Mouse (Mus musculus): Measurements from ENCODE around the gene Trmt1. TPM values are rescaled to one million over a fixed set of nuclear protein-coding genes. Genes with fewer than 3 reads are reported as not detected.

Trmt1 gene
- polyA plus RNA-seq, 1 experiment from 2014 or later = 27.7 TPM

DNA sequence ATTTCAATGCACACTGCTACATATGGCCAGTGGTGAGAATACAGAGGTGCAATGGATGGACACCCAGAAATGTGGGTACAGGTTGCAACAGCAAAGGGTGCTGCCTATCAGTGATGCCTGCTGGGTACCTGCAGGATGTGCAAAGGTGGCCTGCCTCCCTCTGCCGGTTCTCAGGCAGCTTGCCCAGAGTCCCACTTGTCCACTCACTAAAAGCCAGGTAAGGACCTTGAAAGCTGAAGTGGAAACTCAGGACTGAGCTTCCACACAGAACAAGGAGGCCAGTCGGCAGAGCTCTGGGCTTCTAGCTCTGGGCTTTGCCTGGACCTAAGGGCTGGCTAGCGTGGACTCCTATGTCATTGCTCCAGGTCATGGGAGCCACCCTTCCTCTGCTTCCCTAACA lies 25.2 kb downstream of the Trmt1 start:
- Histone ChIP-seq H3K9ac (ENCODE audit: low read depth, low read length) (no peak overlapping the region), H3K4me1 (ENCODE audit: control insufficient read depth, low read depth, low read length) (peaks cover 41% of the 10 kb centered on the region), H3K27ac (ENCODE audit: low read length) (no peak overlapping the region), H3K27me3 (ENCODE audit: control insufficient read depth, insufficient read depth, low read depth, low read length) (peaks cover 26% of the 10 kb centered on the region), H3K36me3 (ENCODE audit: control insufficient read depth, insufficient read depth) (no peaks in the 10 kb centered on the region), H3K4me2 (ENCODE audit: low read depth, low read length) (no peak overlapping the region), H3K4me3 (ENCODE audit: low read depth, low read length) (no peak overlapping the region), H3K9me3 (replicated peaks; ENCODE audit: control insufficient read depth, low read length) (no peaks in the 10 kb centered on the region)
- 72% methylated on average over 3 of the region's 3 CpGs for WGBS (ENCODE audit: insufficient replicate concordance)
- ATAC-seq (ENCODE audit: low read depth) = no peak

DNA sequence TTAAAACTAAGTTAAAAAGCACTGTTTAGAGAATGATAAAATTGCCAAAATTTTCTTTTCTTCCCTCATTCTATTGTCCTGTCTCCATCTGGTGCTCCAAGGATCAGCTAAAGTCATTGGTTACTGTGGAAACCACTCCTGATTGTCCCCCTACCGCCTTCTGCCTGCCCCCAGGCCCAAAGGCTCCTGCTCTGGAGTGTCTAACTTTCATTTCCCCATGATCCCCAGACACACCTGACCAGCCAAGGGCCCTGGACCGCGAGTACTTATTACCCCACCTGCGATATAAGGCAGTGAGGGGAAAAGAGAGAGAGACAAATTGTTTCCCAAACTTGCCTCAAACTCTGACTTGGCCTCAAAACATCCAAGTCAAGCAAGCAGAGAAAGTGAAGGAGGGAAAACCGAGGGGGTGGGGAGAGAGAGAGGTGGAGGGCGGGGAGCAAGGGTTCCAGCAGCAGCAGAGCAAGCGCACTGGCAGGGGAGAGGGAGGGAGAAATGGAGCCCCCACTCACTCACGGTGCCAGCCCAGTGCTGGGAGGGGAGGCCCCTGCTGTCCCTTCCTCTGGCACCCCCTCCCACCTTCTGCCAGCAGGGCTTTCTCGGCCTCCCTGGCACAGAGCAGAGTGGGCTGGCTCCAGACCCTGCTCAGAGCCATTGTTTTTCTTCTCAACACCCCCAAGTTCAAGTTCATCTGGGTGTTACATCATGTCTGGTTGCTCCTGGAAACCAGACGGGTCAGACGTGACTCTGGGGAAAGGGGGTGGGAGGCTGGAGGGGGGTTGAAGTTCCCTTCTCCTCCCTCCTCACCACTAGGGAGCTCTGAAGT lies 26.0 kb downstream of the Trmt1 start:
- H3K27ac ChIP-seq (ENCODE audit: low read length) = peak overlapping the region; percentile 7; the same call in 1 of the 2 replicates
- peaks cover 18% of the 10 kb centered on the region for H3K27me3 ChIP-seq (ENCODE audit: control insufficient read depth, insufficient read depth, low read depth, low read length)
- ATAC-seq (ENCODE audit: low read depth) = no peak
- peak overlapping the region; percentile 16; the same call in 1 of the 2 replicates for H3K9ac ChIP-seq (ENCODE audit: low read depth, low read length)
- no peaks in the 10 kb centered on the region for H3K9me3 ChIP-seq (replicated peaks; ENCODE audit: control insufficient read depth, low read length)
- H3K36me3 ChIP-seq (ENCODE audit: control insufficient read depth, insufficient read depth) = no peaks in the 10 kb centered on the region
- peaks cover 33% of the 10 kb centered on the region for H3K4me1 ChIP-seq (ENCODE audit: control insufficient read depth, low read depth, low read length)
- no peak overlapping the region for H3K4me3 ChIP-seq (ENCODE audit: low read depth, low read length)
- H3K4me2 ChIP-seq (ENCODE audit: low read depth, low read length) = no peak overlapping the region
- WGBS (ENCODE audit: insufficient replicate concordance) = 44% methylated on average over 11 of the region's 11 CpGs

DNA sequence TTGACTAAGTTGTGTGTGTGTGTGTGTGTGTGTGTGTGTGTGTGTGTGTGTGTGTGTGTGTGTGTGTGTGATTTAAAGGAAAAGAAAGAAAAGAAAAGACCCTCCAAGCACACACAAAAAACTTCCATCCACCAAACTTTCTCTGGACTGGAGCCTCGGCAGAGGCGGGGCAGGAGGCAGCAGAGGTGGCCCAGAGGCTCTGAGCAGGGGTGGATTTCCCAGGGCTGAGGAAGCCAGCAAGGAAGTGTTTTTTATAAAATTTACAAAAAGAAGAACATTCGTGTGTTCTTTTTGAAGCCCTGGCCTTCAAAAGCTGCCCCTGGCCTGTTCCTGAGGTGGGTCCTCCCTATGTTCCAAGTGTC lies 26.6 kb downstream of the Trmt1 start:
- H3K27ac ChIP-seq (ENCODE audit: low read length) = no peak overlapping the region

DNA sequence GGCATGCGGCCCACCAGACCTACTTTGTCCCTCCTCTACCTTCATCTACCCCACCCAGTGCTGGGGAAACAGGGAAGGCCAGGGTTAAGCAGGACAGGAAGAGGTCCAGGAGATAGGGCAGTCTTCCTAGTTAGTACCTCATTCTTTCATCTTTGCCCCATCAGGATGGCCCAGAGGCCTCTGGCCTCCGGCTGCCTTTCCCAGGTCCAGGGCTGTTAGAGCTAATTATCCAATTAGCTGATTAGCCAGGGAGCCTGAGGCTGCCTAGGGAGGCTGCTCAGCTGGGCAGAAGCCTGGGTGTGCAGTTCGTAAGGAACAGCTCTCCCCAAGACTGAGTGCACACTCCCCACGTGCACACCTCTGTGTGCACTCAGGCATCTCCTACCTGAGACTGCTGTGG lies 27.3 kb downstream of the Trmt1 start:
- WGBS (ENCODE audit: insufficient replicate concordance) = 80% methylated on average over 4 of the region's 4 CpGs
- H3K9ac ChIP-seq (ENCODE audit: low read depth, low read length) = no peak overlapping the region
- no peaks in the 10 kb centered on the region for H3K9me3 ChIP-seq (replicated peaks; ENCODE audit: control insufficient read depth, low read length)
- no peak overlapping the region for H3K4me3 ChIP-seq (ENCODE audit: low read depth, low read length)
- no peaks in the 10 kb centered on the region for H3K36me3 ChIP-seq (ENCODE audit: control insufficient read depth, insufficient read depth)
- no peak overlapping the region for H3K27ac ChIP-seq (ENCODE audit: low read length)
- ATAC-seq (ENCODE audit: low read depth) = no peak
- H3K27me3 ChIP-seq (ENCODE audit: control insufficient read depth, insufficient read depth, low read depth, low read length) = peaks cover 6% of the 10 kb centered on the region; the same call in 1 of the 2 replicates
- H3K4me2 ChIP-seq (ENCODE audit: low read depth, low read length) = no peak overlapping the region
- H3K4me1 ChIP-seq (ENCODE audit: control insufficient read depth, low read depth, low read length) = peaks cover 20% of the 10 kb centered on the region

More for the DNA sequence above, 26.6 kb downstream of the Trmt1 start:
- Histone ChIP-seq H3K9me3 (replicated peaks; ENCODE audit: control insufficient read depth, low read length) (no peaks in the 10 kb centered on the region), H3K27me3 (ENCODE audit: control insufficient read depth, insufficient read depth, low read depth, low read length) (peaks cover 12% of the 10 kb centered on the region), H3K4me1 (ENCODE audit: control insufficient read depth, low read depth, low read length) (peaks cover 27% of the 10 kb centered on the region), H3K4me2 (ENCODE audit: low read depth, low read length) (no peak overlapping the region), H3K36me3 (ENCODE audit: control insufficient read depth, insufficient read depth) (no peaks in the 10 kb centered on the region), H3K9ac (ENCODE audit: low read depth, low read length) (no peak overlapping the region), H3K4me3 (ENCODE audit: low read depth, low read length) (no peak overlapping the region)
- 34% methylated on average over 3 of the region's 3 CpGs for WGBS (ENCODE audit: insufficient replicate concordance)
- no peak for ATAC-seq (ENCODE audit: low read depth)

DNA sequence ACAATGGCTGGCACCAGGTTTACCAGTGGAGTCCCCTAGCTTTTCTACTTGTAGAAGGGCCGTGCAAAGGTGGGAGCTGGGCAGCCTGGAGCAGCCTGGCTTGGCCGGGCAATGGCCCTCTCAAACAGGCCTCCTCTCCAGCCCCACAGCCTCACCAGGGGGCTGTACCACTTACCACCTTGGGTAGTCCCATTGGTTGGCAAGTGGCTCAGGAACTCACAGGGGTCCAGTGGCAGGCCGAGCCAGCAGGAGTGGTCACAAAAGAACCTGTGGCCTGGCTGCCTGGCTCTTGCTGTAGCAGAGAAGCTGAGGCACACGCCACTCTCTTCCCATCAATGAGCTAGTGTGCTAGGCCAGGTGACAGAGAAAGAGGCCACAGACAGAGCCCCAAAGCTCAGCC lies 28.1 kb downstream of the Trmt1 start:
- H3K9me3 ChIP-seq (replicated peaks; ENCODE audit: control insufficient read depth, low read length) = no peaks in the 10 kb centered on the region
- H3K4me2 ChIP-seq (ENCODE audit: low read depth, low read length) = no peak overlapping the region
- no peaks in the 10 kb centered on the region for H3K36me3 ChIP-seq (ENCODE audit: control insufficient read depth, insufficient read depth)
- ATAC-seq (ENCODE audit: low read depth) = no peak
- 0 out of 2 replicates have a peak, but pooled peaks cover 2% of the 10 kb centered on the region for H3K27me3 ChIP-seq (ENCODE audit: control insufficient read depth, insufficient read depth, low read depth, low read length)
- peaks cover 13% of the 10 kb centered on the region for H3K4me1 ChIP-seq (ENCODE audit: control insufficient read depth, low read depth, low read length)
- no peak overlapping the region for H3K27ac ChIP-seq (ENCODE audit: low read length)
- 60% methylated on average over 4 of the region's 4 CpGs for WGBS (ENCODE audit: insufficient replicate concordance)
- no peak overlapping the region for H3K9ac ChIP-seq (ENCODE audit: low read depth, low read length)
- no peak overlapping the region for H3K4me3 ChIP-seq (ENCODE audit: low read depth, low read length)

DNA sequence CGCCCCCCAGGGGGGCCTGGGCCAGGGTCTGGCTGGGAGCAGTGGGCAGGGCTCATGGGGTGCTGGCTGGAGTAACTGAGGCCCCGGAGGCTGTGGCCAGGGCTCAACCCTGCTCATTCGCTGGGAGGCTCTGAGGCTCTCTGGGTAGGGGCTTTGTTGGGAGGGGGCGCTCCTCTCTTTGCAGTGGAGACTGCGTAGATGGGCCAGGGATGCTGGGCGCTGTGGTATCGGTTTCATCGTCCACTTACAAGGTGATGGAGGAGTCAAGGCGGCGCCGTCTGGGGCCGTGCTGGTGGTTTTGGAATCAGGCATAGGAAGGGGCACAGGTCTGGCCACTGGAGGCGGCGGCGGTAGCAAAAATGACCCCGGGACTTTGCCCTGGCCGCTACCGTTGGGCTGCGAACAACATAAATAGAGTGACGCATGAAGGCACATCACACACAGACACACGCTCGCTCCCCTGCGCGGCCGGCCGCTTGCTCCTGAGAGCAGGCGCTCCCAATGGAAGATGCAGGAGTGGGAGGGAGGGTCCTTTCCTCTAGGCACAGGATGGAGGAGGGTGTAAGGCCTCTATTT lies 29.9 kb downstream of the Trmt1 start:
- peak overlapping the region; percentile 18 for H3K4me2 ChIP-seq (ENCODE audit: low read depth, low read length)
- 0 out of 2 replicates have a peak, but pooled peaks cover 2% of the 10 kb centered on the region for H3K27me3 ChIP-seq (ENCODE audit: control insufficient read depth, insufficient read depth, low read depth, low read length)
- H3K27ac ChIP-seq (ENCODE audit: low read length) = no peak overlapping the region
- H3K4me1 ChIP-seq (ENCODE audit: control insufficient read depth, low read depth, low read length) = peaks cover 11% of the 10 kb centered on the region
- H3K9ac ChIP-seq (ENCODE audit: low read depth, low read length) = peak overlapping the region; percentile 22; the same call in 1 of the 2 replicates
- WGBS (ENCODE audit: insufficient replicate concordance) = 74% methylated on average over 27 of the region's 27 CpGs
- peak overlapping the region; percentile 9; the same call in 1 of the 2 replicates for H3K4me3 ChIP-seq (ENCODE audit: low read depth, low read length)
- no peaks in the 10 kb centered on the region for H3K36me3 ChIP-seq (ENCODE audit: control insufficient read depth, insufficient read depth)
- ATAC-seq (ENCODE audit: low read depth) = peak; percentile 64
- no peaks in the 10 kb centered on the region for H3K9me3 ChIP-seq (replicated peaks; ENCODE audit: control insufficient read depth, low read length)

DNA sequence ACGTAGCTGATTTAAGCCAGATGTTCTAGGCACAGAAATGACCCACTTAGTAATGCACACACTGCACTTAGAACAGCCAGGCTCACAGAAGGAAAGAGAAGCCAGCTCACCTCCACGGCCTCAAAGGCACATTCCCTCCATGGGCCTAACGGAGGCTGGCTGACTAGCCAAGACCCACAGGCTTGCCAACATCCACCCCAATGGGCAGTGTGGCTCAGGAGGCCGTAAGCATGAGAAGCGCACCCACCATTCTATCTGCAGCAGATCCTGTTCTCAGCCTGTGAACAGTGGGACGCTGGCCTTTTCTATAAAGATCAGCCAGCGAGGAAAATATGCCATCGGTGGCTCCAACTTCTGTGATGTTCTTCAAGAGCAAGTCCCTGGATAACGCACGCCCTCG lies 30.7 kb downstream of the Trmt1 start:
- H3K9ac ChIP-seq (ENCODE audit: low read depth, low read length) = no peak overlapping the region
- H3K4me3 ChIP-seq (ENCODE audit: low read depth, low read length) = no peak overlapping the region
- no peaks in the 10 kb centered on the region for H3K9me3 ChIP-seq (replicated peaks; ENCODE audit: control insufficient read depth, low read length)
- no peak for ATAC-seq (ENCODE audit: low read depth)
- no peak overlapping the region for H3K27ac ChIP-seq (ENCODE audit: low read length)
- 88% methylated on average over 11 of the region's 11 CpGs for WGBS (ENCODE audit: insufficient replicate concordance)
- no peak overlapping the region for H3K4me2 ChIP-seq (ENCODE audit: low read depth, low read length)
- 0 out of 2 replicates have a peak, but pooled peaks cover 2% of the 10 kb centered on the region for H3K27me3 ChIP-seq (ENCODE audit: control insufficient read depth, insufficient read depth, low read depth, low read length)
- peaks cover 15% of the 10 kb centered on the region for H3K4me1 ChIP-seq (ENCODE audit: control insufficient read depth, low read depth, low read length)
- H3K36me3 ChIP-seq (ENCODE audit: control insufficient read depth, insufficient read depth) = no peaks in the 10 kb centered on the region

DNA sequence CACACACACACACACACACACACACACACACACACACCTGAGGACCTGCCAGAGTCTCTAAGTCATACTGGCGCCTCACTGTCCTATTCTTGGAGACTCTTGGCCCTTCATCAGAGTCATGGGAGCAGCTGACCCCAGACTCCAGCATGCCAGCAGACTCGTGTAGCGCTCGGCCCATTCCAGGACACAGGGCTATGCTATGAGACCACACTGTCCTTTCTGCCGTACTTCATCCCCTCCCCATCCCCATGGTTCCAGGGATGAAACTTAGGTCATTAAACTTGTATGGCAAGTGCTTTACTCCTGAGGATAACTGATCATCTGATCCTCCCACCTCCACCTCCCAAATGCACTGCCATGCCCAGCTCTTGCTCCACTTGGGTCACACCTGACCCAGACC lies 32.4 kb downstream of the Trmt1 start:
- Histone ChIP-seq H3K27ac (ENCODE audit: low read length) (no peak overlapping the region), H3K9ac (ENCODE audit: low read depth, low read length) (no peak overlapping the region), H3K4me3 (ENCODE audit: low read depth, low read length) (no peak overlapping the region), H3K36me3 (ENCODE audit: control insufficient read depth, insufficient read depth) (no peaks in the 10 kb centered on the region), H3K9me3 (replicated peaks; ENCODE audit: control insufficient read depth, low read length) (no peaks in the 10 kb centered on the region), H3K4me1 (ENCODE audit: control insufficient read depth, low read depth, low read length) (peaks cover 26% of the 10 kb centered on the region), H3K4me2 (ENCODE audit: low read depth, low read length) (no peak overlapping the region), H3K27me3 (ENCODE audit: control insufficient read depth, insufficient read depth, low read depth, low read length) (0 out of 2 replicates have a peak, but pooled peaks cover 2% of the 10 kb centered on the region)
- 81% methylated on average over 5 of the region's 5 CpGs for WGBS (ENCODE audit: insufficient replicate concordance)
- no peak for ATAC-seq (ENCODE audit: low read depth)
